Mouse (Mus musculus) embryonic facial prominence, embryonic 14.5 days (tissue): ENCODE data around the gene Ccna2. TPM values are rescaled to one million over a fixed set of nuclear protein-coding genes. Genes with fewer than 3 reads are reported as not detected.

Experiments
- ATAC-seq: fragments of 200-750 bp; cut with Nextera tagmentation; 2 replicates; pipeline ENCODE4 v1.8.0; 2017; ENCODE audit warnings: low read depth, moderate number of reproducible peaks, moderate TSS enrichment
- DNase-seq: peaks from one replicate; pipeline ENCODE4 v3.0.0-alpha.2; 2015; ENCODE audit warnings: low spot score
- H3K27ac ChIP-seq: fragments of 300-500 bp; sonication (generic); replicated peaks from 2 replicates; pipeline ENCODE4 v1.5.1; 2014; ENCODE audit warnings: low read depth, mild to moderate bottlenecking, low read length, moderate library complexity
- H3K27me3 ChIP-seq: fragments of 300-500 bp; sonication (generic); replicated peaks from 2 replicates; pipeline ENCODE4 v1.6.1; 2014; ENCODE audit warnings: low read length; ENCODE audit not compliant: control insufficient read depth, insufficient read depth
- H3K36me3 ChIP-seq: fragments of 300-500 bp; sonication (generic); 2 replicates; pipeline ENCODE4 v1.6.1; 2014; ENCODE audit warnings: low read length, mixed read lengths; ENCODE audit not compliant: control insufficient read depth, insufficient read depth
- H3K4me1 ChIP-seq: fragments of 300-500 bp; sonication (generic); 2 replicates; pipeline ENCODE4 v1.6.1; 2014; ENCODE audit warnings: antibody characterized with exemption, low read length; ENCODE audit not compliant: control insufficient read depth, insufficient read depth
- H3K4me2 ChIP-seq: fragments of 300-500 bp; sonication (generic); 2 replicates; pipeline ENCODE4 v1.6.1; 2014; ENCODE audit warnings: low read depth, mild to moderate bottlenecking, low read length, moderate library complexity, mixed read lengths
- H3K4me3 ChIP-seq: fragments of 300-500 bp; sonication (generic); 2 replicates; pipeline ENCODE4 v1.5.1; 2014; ENCODE audit warnings: low read depth, mild to moderate bottlenecking, low read length
- H3K9ac ChIP-seq: fragments of 300-500 bp; sonication (generic); 2 replicates; pipeline ENCODE4 v1.6.1; 2014; ENCODE audit warnings: low read depth, mild to moderate bottlenecking, low read length, moderate library complexity, mixed read lengths
- H3K9me3 ChIP-seq: fragments of 300-500 bp; sonication (generic); 2 replicates; pipeline ENCODE4 v1.6.1; 2016; ENCODE audit warnings: low read length; ENCODE audit not compliant: control insufficient read depth
- WGBS: fragments of 180-500 bp; shearing (Covaris S2); extraction: QIAGEN DNeasy Blood & Tissue Kit; methylation state at CpG from one replicate; pipeline ENCODE4 v1.1.7; 2014; 5-methylcytosine and 5-hydroxymethylcytosine counted together
- polyA plus RNA-seq: library from polyadenylated mRNA; unstranded; fragments of >200 nt; fragmentation: Nextera tagmentation; extraction: Ambion mirVana; gene quantifications from 2 replicates; pipeline ENCODE4 v1.2.1, GENCODE M21; 2014

Ccna2 gene
- polyA plus RNA-seq, 1 experiment from 2014 or later: 159 TPM

DNA sequence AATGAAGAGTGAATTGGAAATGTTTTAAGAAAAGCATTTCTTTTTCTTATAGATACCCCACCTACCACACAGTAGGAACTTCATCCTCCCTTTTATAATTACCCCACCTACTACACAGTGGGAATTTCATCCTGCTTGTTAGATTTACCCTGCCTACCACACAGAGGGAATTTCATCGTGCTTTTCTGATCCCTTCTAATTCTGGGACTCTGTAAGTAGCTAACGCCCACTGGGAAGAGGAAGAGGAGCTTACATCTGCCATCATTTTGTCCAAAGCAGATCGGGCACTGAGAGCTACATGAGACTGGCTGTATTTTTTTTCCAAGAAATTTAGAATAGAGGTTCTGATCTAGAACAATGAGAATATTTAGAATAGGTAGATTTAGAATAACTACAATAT is 27.0 kb downstream of the Ccna2 start:
- Histone ChIP-seq H3K9me3 (no peaks in the 10 kb centered on the region), H3K27me3 (no peaks in the 10 kb centered on the region), H3K27ac (no peak overlapping the region), H3K36me3 (no peaks in the 10 kb centered on the region), H3K9ac (no peak overlapping the region), H3K4me2 (no peak overlapping the region), H3K4me3 (no peak overlapping the region), H3K4me1 (no peaks in the 10 kb centered on the region)
- DNase-seq (no peak), ATAC-seq (no peak)
- 80% methylated on average over 3 of the region's 3 CpGs for WGBS

DNA sequence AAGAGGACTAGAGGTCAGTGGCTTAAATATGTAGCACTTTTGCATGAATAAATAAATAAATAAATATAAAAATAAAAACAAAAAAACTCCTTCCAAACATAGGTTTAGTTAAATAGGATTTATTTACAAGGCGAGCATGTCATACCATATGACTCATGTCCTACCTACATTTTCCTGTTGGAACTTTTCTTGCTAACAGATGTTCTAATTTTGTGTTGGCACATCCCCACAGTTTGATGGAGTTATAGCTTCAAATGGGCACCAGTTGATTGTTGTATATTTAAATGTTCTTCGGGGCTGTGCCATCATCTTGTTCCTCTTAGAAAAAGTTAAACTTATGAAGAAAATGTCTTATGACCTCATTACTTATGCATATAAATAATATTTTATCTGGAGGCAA is 30.6 kb downstream of the Ccna2 start:
- Histone ChIP-seq H3K27me3 (no peaks in the 10 kb centered on the region), H3K4me1 (no peaks in the 10 kb centered on the region), H3K4me2 (no peak overlapping the region), H3K36me3 (no peaks in the 10 kb centered on the region), H3K4me3 (no peak overlapping the region), H3K9ac (no peak overlapping the region), H3K9me3 (no peaks in the 10 kb centered on the region), H3K27ac (no peak overlapping the region)
- WGBS: 89% methylated on average over 2 of the region's 2 CpGs
- ATAC-seq (no peak), DNase-seq (no peak)

DNA sequence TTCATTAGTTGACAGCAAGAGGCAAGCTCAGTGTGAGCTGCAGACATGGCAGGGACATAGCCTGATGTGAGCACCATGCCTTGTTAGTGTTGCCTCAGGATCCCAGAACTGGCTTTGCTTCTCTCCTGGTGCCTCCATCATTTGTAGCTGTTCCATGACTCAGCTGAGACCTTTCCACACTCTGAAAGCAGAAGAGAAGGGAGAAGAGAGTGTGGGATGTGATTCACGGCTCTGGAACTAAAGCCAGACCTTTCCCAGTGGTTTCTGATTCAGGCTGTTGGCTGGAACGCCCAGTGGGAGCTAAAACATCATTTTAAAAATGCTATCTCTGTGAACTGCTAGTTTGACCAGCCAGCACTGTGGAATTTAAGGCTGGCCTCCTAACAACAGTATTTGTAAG is 31.2 kb downstream of the Ccna2 start:
- ATAC-seq: no peak
- Histone ChIP-seq H3K36me3 (no peaks in the 10 kb centered on the region), H3K27me3 (no peaks in the 10 kb centered on the region), H3K4me3 (no peak overlapping the region), H3K4me2 (no peak overlapping the region), H3K9me3 (no peaks in the 10 kb centered on the region), H3K4me1 (no peaks in the 10 kb centered on the region), H3K27ac (no peak overlapping the region), H3K9ac (no peak overlapping the region)
- DNase-seq: no peak
- WGBS: 64% methylated on average over 2 of the region's 2 CpGs

DNA sequence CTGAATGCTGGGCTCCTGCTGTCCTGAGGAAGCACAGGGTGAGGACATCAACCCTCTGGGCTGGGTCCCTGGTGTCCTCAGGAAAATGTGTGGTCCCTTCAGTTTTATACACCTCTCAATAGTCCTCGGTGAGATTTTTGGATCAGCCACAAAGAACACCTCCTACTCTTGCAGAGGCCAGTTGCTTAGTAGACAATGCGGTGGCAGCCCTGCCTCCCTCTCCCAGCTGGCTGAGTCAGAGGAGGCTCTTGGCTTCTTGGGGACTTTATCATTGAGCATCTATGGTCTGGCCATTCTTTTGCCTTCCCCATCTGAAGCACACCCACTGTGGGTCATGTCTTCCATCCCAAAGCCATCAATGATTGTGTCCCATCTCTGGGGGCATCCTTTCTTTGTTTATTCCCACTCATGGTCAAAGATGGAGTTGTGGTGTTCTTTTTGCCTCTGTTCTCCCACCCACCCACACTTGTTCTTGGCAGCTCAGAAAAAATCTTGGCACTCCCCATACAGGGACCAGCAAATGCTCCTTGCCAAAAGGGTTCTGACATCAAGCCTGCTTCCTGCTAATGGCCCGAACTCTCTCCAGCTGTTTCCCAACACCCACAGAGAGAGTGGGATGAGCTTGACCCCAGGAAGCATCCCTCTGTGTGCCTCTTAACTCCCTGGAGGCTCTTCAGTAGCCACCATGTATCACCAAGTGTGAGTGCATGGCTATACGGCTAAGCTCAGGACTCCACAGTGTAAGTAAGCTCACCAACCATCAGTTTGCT is 34.1 kb downstream of the Ccna2 start:
- Histone ChIP-seq H3K9me3 (no peaks in the 10 kb centered on the region), H3K9ac (no peak overlapping the region), H3K4me3 (no peak overlapping the region), H3K27me3 (0 out of 2 replicates have a peak, but pooled peaks cover under 1% of the 10 kb centered on the region), H3K36me3 (no peaks in the 10 kb centered on the region), H3K4me1 (no peaks in the 10 kb centered on the region), H3K4me2 (no peak overlapping the region), H3K27ac (no peak overlapping the region)
- WGBS: 82% methylated on average over 4 of the region's 4 CpGs
- ATAC-seq (no peak), DNase-seq (no peak)

DNA sequence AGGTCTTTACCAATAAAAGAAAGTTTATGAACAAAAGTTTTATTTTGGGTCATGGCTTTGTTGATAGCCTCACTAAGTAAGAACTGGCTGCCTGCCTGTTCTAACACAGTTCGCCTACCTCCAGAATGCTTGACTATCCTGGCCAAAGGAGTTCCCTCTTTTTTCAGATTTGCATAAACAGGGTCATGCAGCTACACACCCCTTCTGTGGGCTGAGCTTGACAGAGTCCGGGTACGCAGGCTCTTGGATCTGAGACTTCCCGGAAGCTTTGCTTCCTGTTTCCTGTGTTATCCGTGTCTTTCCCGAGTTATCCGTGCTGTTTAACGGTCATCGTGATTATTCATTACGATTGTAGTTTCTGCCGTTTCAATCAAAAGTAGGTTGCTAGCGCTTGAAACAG is 35.9 kb downstream of the Ccna2 start:
- H3K27ac ChIP-seq: no peak overlapping the region
- no peaks in the 10 kb centered on the region for H3K4me1 ChIP-seq
- H3K36me3 ChIP-seq: no peaks in the 10 kb centered on the region
- H3K9me3 ChIP-seq: no peaks in the 10 kb centered on the region
- DNase-seq (no peak), ATAC-seq (no peak)
- no peak overlapping the region for H3K4me2 ChIP-seq
- WGBS: 92% methylated on average over 12 of the region's 12 CpGs
- H3K9ac ChIP-seq: no peak overlapping the region
- H3K27me3 ChIP-seq: peaks cover 10% of the 10 kb centered on the region; the same call in 1 of the 2 replicates
- no peak overlapping the region for H3K4me3 ChIP-seq

DNA sequence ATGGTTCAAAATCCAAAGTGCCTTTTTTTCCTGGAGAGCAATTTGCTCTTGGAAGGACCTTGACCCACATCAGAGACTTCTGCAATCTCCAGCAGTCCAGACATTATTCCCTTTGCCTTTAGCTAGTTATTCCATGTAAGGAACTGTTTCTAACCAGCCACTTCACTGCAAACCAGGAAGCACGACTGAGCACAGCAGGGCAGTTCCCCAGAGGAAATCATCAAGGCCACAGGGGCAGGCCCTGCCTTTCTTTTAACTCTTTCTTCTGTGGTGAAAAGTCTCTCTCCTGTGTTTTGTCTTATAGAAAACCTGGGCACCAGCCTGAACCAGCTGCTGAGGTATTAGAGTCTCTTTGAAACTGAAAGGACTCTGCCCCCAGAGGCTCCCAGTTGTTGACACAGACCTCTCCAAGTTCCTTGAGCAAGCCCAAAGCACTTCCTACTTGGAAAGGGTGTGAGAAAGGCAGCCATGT is 38.7 kb downstream of the Ccna2 start:
- DNase-seq (peak; percentile 14), ATAC-seq (peak; percentile 22; the same call in 1 of the 2 replicates)
- 0% methylated on average over 1 of the region's 1 CpGs for WGBS
- H3K9ac ChIP-seq: no peak overlapping the region
- H3K4me2 ChIP-seq: no peak overlapping the region
- no peaks in the 10 kb centered on the region for H3K36me3 ChIP-seq
- no peak overlapping the region for H3K4me3 ChIP-seq
- H3K9me3 ChIP-seq: no peaks in the 10 kb centered on the region
- H3K27me3 ChIP-seq: peaks cover 13% of the 10 kb centered on the region
- no peaks in the 10 kb centered on the region for H3K4me1 ChIP-seq
- no peak overlapping the region for H3K27ac ChIP-seq

DNA sequence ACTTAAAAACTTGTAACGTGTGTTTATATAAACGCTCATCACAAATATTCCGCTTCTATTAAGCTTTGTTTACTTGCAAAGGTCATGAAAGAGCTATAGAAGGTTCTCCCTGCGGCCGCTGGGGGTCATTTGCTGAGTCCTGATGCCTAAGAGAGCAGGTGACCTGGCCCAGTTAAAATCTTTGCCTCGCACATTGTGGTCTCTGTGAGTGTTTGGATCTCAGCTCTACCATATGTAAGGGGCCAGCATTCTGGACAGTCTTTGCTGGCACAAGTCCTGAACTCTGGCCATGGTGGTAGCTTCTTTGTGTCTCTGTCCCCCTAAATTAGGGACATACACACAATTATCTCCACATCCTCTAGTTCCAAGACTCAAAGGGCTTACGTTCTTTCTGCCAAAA is 39.2 kb downstream of the Ccna2 start:
- Histone ChIP-seq H3K4me1 (no peaks in the 10 kb centered on the region), H3K27me3 (peaks cover 13% of the 10 kb centered on the region), H3K9me3 (no peaks in the 10 kb centered on the region), H3K4me2 (no peak overlapping the region), H3K9ac (no peak overlapping the region), H3K27ac (no peak overlapping the region), H3K36me3 (no peaks in the 10 kb centered on the region), H3K4me3 (no peak overlapping the region)
- DNase-seq (no peak), ATAC-seq (no peak)
- WGBS: 35% methylated on average over 7 of the region's 7 CpGs

DNA sequence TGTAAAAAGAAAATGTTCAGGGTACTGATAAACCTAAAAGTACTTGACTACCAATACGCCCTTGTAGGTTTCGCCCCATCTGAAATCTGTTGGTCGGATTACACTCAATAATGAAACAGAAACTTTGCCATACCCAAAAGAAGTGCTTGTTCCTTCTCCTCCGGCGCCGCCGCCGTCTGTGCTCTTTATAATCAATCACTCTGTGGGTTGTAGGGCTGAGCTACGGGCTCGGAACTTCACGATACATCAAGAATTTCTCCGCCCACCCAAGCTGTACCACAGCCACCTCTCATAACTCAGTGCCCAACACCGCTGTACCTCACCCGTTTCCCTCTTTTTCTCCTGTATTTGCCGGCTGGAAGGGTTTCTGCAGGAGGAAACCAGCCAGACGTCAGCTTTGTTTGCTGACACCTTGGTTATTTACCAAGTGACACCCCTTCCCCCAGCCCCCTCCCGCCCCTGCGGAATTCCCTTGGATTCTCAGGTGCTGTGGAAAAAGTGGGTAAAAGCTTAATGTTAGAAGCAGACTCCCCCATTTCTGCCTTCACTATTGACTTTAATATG is 39.9 kb downstream of the Ccna2 start:
- Histone ChIP-seq H3K27ac (no peak overlapping the region), H3K9me3 (no peaks in the 10 kb centered on the region), H3K27me3 (peaks cover 13% of the 10 kb centered on the region), H3K36me3 (no peaks in the 10 kb centered on the region), H3K4me3 (peak overlapping the region; percentile 31), H3K9ac (peak overlapping the region; percentile 47; the same call in 1 of the 2 replicates), H3K4me1 (no peaks in the 10 kb centered on the region), H3K4me2 (peak overlapping the region; percentile 57)
- DNase-seq (peak; percentile 7), ATAC-seq (no peak)
- WGBS: 7% methylated on average over 18 of the region's 18 CpGs

DNA sequence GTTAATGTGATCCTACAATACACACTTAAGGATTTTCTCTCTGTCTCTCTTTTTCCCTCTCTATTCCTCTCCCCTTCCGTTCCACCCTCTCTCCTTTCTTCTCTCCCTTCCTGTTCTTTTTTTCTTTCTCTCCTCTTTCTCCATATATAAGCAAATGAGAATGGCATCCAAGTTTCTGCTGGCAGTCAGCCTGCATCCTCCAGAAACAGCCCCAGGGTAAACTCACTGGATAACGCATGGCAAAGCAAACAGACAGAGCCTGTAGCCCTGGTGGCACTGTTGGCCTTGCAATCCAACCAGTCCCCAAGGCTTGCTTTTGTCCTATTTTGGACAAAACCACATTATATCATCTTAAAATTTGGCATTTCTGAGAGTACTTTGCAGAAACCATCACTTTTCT is 40.7 kb downstream of the Ccna2 start:
- no peaks in the 10 kb centered on the region for H3K4me1 ChIP-seq
- no peak for ATAC-seq
- DNase-seq: peak; percentile 4
- peaks cover 13% of the 10 kb centered on the region for H3K27me3 ChIP-seq
- no peak overlapping the region for H3K9ac ChIP-seq
- H3K9me3 ChIP-seq: no peaks in the 10 kb centered on the region
- WGBS: 28% methylated on average over 2 of the region's 2 CpGs
- no peak overlapping the region for H3K4me2 ChIP-seq
- no peaks in the 10 kb centered on the region for H3K36me3 ChIP-seq
- no peak overlapping the region for H3K27ac ChIP-seq
- no peak overlapping the region for H3K4me3 ChIP-seq
